Mouse (Mus musculus) common myeloid progenitor, adult 5-6 weeks (primary cell): ENCODE results near the gene Gm2022. TPM values are rescaled to one million over a fixed set of nuclear protein-coding genes. Genes with fewer than 3 reads are reported as not detected.
"Not testable (repeated sequence)": the region's sequence is repeated elsewhere in the genome, so short reads cannot be mapped to it uniquely, and the experiment has no call there.

ENCODE experiments used
- ATAC-seq: replicated peaks from 2 replicates; pipeline ENCODE4 v1.8.0; 2016; ENCODE audit warnings: low read depth, mild to moderate bottlenecking, moderate TSS enrichment, inconsistent platforms; ENCODE audit not compliant: poor library complexity, severe bottlenecking
- total RNA-seq: library from RNA; stranded (forward); fragments of 200-1000, 187-1606 nt; gene quantifications from 2 replicates; pipeline ENCODE4 v1.2.3, GENCODE M21; 2017

Gene Gm2022
- total RNA-seq = not detected in 2 replicates

DNA sequence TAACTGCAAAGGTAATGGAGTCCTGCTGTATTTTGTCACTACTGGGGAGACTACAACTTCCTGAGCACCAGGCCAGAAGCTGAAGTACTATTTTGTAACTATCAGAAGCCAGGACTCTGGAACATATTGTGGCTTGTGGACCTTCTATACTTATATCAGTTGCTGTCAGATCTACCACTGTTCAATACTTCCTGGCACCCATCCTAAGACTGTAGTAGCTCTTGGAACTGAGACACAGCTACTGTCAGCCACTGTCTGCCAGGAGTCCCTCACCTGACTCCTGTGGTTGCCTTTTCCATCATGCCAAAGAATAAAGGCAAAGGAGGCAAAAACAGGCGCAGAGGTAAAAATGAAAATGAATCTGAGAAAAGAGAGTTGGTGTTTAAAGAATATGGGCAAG lies at the start of gene Gm2022:
Gm2022 (plus strand) TSS at position 301 of the 400 bp plus-strand sequence.
- not testable (repeated sequence) for ATAC-seq

DNA sequence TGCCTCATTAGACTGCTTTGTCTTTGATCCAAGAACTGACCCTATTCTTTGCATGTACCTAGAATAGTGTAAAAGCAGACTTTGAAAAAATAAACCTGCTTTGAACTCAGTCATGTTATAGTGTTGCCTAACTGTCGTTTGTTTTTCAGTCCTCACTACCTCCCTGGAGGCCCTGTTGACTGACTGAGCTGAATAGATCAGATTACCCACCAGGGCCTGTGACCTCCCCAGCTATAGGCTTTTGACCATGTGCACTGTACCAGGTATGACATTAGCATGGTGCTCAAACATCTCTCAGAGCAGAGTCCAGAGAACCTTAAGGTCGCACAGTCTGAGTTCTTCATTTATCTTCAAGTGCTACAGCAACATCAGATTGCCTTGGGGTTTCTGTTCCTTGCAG lies 44.5 kb upstream of the Gm2022 start:
- not testable (repeated sequence) for ATAC-seq

DNA sequence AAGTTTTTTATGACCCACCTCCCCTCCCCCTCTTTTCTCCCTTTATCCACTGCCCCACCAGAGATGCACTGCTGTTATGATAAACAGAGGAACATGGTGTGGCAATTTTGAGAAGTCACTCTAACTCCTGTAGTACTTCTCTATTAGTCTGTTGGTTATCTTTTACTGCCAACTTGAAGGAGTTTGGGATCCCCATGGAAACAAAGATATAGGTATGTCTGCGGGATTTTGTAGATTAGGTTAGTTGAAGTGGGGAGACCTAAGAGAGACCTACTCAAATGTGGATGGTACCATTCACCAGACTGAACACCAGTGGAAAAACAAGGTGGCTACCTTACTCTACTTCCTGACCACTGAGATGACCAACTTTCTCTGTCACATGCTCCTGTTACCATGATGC lies 39.1 kb upstream of the Gm2022 start:
- not testable (repeated sequence) for ATAC-seq

DNA sequence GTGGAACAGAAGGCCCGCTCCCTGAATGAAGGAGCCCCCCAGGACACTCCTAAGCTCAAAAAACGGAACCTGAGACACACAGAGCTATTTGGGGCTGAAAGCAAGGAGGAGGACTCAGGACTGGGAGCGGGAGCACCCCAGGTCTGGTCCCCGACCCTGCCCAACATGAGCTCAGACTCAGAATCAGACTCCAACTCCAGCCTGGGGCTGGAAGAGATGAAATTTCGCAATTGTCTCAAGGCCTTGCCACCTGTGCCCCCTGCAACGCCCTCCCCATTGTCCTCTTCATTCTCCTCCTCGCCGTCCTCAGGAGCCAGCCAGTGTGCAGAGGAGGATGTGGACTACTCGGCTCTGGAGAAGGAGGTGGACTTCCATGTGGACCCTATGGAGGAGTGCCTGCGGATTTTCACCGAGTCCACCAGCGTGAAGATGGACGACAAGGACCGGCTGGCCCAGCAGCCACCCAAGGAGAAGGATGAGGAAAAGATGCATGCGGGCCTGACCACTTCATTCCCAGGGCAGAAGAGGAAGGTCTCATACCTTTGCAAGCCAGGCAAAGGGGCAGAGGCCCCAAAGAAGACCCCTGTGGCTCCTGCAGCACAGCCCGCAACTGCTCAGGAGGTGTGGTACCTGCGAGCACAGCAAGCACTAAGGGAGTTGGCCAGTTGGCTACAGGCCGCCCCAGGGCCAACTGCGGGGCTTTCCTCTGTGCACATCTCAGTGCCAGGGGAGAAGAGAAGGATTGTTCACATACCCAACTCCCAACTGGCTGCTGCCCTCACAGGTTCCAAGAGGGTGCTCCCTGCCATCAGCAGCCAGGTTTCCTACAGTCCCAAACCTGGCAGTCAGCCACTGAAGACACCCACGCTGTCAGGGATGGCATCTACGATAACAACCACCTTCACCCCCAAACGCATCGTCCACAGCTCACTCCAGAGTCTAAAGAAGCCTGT lies 33.2 kb upstream of the Gm2022 start:
- not testable (repeated sequence) for ATAC-seq

- ATAC-seq = not testable (repeated sequence)
These were observed 31.5 kb upstream of the Gm2022 start for GRCm38 (mm10) chr12:87863638-87864037.

DNA sequence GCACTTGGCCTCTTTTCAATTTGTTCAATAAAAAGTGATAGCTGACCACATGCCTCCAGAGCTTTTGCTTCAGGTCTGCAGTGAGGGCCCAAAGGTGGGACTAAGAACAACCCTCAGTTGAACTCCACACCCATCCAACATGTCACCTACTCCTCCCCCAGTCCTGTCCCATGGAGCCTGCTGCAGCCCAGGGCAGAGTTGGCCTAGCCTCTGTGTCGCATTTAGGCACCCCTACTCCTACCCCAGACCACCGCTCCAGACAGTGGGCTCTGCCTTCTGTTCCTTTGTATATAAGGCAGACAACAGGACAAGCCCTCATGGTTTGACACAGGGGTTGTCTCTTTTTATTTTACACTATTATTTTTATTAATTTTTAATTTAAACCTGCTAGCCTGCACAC lies 31.1 kb upstream of the Gm2022 start:
- ATAC-seq = not testable (repeated sequence)

DNA sequence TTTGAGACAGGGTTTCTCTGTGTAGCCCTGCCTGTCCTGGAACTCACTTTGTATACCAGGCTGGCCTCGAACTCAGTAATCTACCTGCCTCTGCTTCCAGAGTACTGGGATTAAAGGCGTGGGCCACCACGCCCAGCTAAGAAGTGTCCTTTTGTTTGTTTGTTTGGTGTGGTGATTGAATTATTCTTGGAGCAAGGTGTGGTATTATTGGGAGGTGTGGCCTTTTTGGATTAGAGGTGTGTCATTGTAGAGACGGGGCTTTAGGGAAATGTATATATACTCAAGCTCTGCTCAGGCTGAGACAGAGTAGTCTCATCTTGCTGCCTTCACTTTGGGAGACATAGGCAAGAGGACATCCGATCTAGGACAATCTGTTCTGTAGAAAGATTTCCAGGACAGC lies 21.4 kb upstream of the Gm2022 start, which contains the start of gene Gm2016:
Gm2016 (plus strand) TSS at position 301 of the 400 bp plus-strand sequence.
- ATAC-seq = not testable (repeated sequence)

DNA sequence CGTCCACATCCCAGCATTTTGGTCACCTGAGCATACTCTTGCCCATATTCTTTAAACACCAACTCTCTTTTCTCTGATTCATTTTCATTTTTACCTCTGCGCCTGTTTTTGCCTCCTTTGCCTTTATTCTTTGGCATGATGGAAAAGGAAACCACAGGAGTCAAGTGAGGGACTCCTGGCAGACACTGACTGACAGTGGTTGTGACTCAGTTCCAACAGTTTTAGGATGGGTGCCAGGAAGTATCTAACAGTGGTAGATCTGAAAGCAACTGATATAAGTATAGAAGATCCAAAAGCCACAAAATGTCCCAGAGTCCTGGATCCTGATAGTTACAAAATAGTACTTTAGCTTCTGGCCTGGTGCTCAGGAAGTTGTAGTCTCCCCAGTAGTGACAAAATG lies 24.6 kb downstream of the Gm2022 start, which contains the start of gene Gm2035:
Gm2035 (minus strand) TSS at position 137 of the 400 bp plus-strand sequence.
- not testable (repeated sequence) for ATAC-seq

Other genes with a start within 250 kb of the Gm2022 start
- gene Gm21319, start 119.6 kb upstream of the Gm2022 start, total RNA-seq = not detected in 2 replicates
- not detected in 2 replicates for gene Gm21936, start 99.9 kb upstream of the Gm2022 start, total RNA-seq
- gene BB287469, start 78.8 kb upstream of the Gm2022 start, total RNA-seq = not detected in 2 replicates
- gene Gm2001, start 53.0 kb upstream of the Gm2022 start, total RNA-seq = not detected in 2 replicates
- not detected in 2 replicates for gene Gm2016, start 21.3 kb upstream of the Gm2022 start, total RNA-seq
- not detected in 2 replicates for gene Gm2035, start 24.5 kb downstream of the Gm2022 start, total RNA-seq
- not detected in 2 replicates for gene Gm2042, start 58.7 kb downstream of the Gm2022 start, total RNA-seq
- gene Gm2075, start 116.5 kb downstream of the Gm2022 start, total RNA-seq = not detected in 2 replicates
- gene Gm6803, start 123.4 kb downstream of the Gm2022 start, total RNA-seq = not detected in 2 replicates
- not detected in 2 replicates for gene Gm2056, start 131.6 kb downstream of the Gm2022 start, total RNA-seq
- not detected in 2 replicates for gene Gm16368, start 188.3 kb downstream of the Gm2022 start, total RNA-seq